ENCODE assay signal across 11 mouse cellular contexts in the genomic region with DNA sequence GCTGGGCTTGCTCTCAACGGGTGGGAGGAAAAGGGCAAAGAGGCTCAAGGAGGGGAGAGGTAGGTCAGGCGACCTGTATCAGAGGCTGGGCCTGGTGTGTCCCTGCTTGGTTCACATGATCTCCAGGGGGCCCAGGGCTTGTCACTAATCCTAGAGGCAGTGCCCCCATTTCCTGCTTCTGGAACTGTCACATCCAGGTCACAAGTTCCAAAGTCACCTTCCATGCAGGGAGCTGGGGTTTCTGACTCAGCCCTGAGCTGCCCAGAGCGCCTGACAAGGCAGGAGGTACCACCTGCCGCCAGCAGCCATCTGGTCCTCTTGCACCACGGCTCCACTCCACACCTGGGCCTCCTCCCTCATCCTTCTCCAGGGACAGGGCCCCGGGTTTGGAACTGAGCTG.
A peak's percentile ranks its signal among the peaks of the same experiment; 100 is the strongest.
DNase-seq lines count a peak whose midpoint lies in the region; ATAC-seq and TF ChIP-seq lines count a peak whose summit lies in the region.
"Had no signal": no experiment of that assay in that cellular context is flagged by ENCODE, and none has a peak within 500 bp of the region (broad histone marks: within the 10 kb centered on the region; RNA-seq: fewer than 3 reads in every experiment).

No protein-coding gene starts in this region.

- no peaks in the 10 kb centered on the region for H3K27me3 ChIP-seq in heart, embryonic 16.5 days (ENCODE audit: control insufficient read depth, insufficient read depth, low read length)
- H3K27me3 ChIP-seq in intestine, embryonic 16.5 days (replicated peaks; ENCODE audit: control insufficient read depth, insufficient read depth, low read length), result no peaks in the 10 kb centered on the region; the same call in 1 of the 2 replicates
- no peaks in the 10 kb centered on the region for H3K27me3 ChIP-seq in thymus, adult 2 months (ENCODE audit: control insufficient read depth, insufficient read depth, low read length)

- H3K36me3 ChIP-seq in heart, embryonic 16.5 days (ENCODE audit: control insufficient read depth, insufficient read depth), result no peaks in the 10 kb centered on the region
- H3K36me3 ChIP-seq in intestine, embryonic 16.5 days (ENCODE audit: control insufficient read depth, insufficient read depth, low read length), result no peaks in the 10 kb centered on the region
- no peaks in the 10 kb centered on the region for H3K36me3 ChIP-seq in thymus, adult 2 months (ENCODE audit: control insufficient read depth, insufficient read depth, low read length)

- intact Hi-C loops in heart, postnatal 14 days (cut with DNase I), result no loop called here
- intact Hi-C loops in gastrocnemius, postnatal 36 days (cut with DNase I), result no loop called here

- no peak overlapping the region for H3K4me3 ChIP-seq in heart, embryonic 16.5 days (ENCODE audit: low read length)
- no peak overlapping the region for H3K4me3 ChIP-seq in intestine, embryonic 16.5 days (ENCODE audit: low read length)
- no peak overlapping the region for H3K4me3 ChIP-seq in thymus, adult 2 months (ENCODE audit: control insufficient read depth, insufficient read depth, low read length)

- no peak for TF ChIP-seq POLR2A in thymus, adult 2 months (IDR thresholded peaks at IDR 0.05; ENCODE audit: control insufficient read depth, extremely low read depth, insufficient read depth, low read length, poor library complexity)

- no peak overlapping the region for H3K4me2 ChIP-seq in heart, embryonic 16.5 days (ENCODE audit: low read depth, low read length)
- no peak overlapping the region for H3K4me2 ChIP-seq in intestine, embryonic 16.5 days (ENCODE audit: low read depth, low read length)

- DNase-seq in heart, postnatal 14 days, result no peak
- peak; percentile 63 for DNase-seq in MN1 (ENCODE audit: low spot score)
- DNase-seq in cerebellum, postnatal 36 days, result peak; percentile 57 to 60
- no peak for DNase-seq in thymus, adult 2 months
- DNase-seq in gastrocnemius, postnatal 36 days, result no peak
- DNase-seq in thymus, postnatal 14 days, result no peak
- DNase-seq: kidney, adult 2 months; left cerebral cortex, postnatal 4 days; lung, postnatal 4 days had no signal

- no peak for ATAC-seq in heart, embryonic 16.5 days (replicated peaks; ENCODE audit: extremely low read depth, insufficient read depth, low FRiP score)
- peak; percentile 73 for ATAC-seq in intestine, embryonic 16.5 days

- H3K9ac ChIP-seq in heart, embryonic 16.5 days (ENCODE audit: low read length), result peak overlapping the region; percentile 67
- peak overlapping the region; percentile 56; the same call in 1 of the 2 replicates for H3K9ac ChIP-seq in intestine, embryonic 16.5 days (ENCODE audit: low read depth, low read length)

- peaks cover 5% of the 10 kb centered on the region for H3K9me3 ChIP-seq in heart, embryonic 16.5 days (replicated peaks; ENCODE audit: control insufficient read depth, low read length)
- no peaks in the 10 kb centered on the region for H3K9me3 ChIP-seq in intestine, embryonic 16.5 days (ENCODE audit: control insufficient read depth, low read length)

- H3K4me1 ChIP-seq in heart, embryonic 16.5 days (ENCODE audit: control insufficient read depth, insufficient read depth, low read length), result peaks cover 42% of the 10 kb centered on the region
- peaks cover 25% of the 10 kb centered on the region for H3K4me1 ChIP-seq in intestine, embryonic 16.5 days (ENCODE audit: control insufficient read depth, insufficient read depth, low read length)
- peaks cover 7% of the 10 kb centered on the region for H3K4me1 ChIP-seq in thymus, adult 2 months (replicated peaks; ENCODE audit: control insufficient read depth, insufficient read depth, low read length)

- TF ChIP-seq CTCF in thymus, adult 2 months (IDR thresholded peaks at IDR 0.05; ENCODE audit: borderline replicate concordance, control insufficient read depth, extremely low read depth, insufficient read depth, low read length, poor library complexity), result no peak

- WGBS in heart, embryonic 16.5 days, result 31% methylated on average over 6 of the region's 6 CpGs
- WGBS in intestine, embryonic 16.5 days, result 51% methylated on average over 6 of the region's 6 CpGs
- WGBS in thymus, adult 2 months, result 36% methylated on average over 6 of the region's 6 CpGs

- H3K27ac ChIP-seq in heart, embryonic 16.5 days (ENCODE audit: low read length), result peak overlapping the region; percentile 97
- H3K27ac ChIP-seq in intestine, embryonic 16.5 days (ENCODE audit: low read length), result peak overlapping the region; percentile 81
- no peak overlapping the region for H3K27ac ChIP-seq in thymus, adult 2 months (ENCODE audit: control insufficient read depth, insufficient read depth, low read length)

Comparison
In these comparisons a context has a peak if more than half of its experiments do, and no peak if none do; other contexts are left out.
1. DNase-seq: peak in MN1 (single experiment) and cerebellum, postnatal 36 days (2 of 2); none in heart, postnatal 14 days (0 of 2), thymus, adult 2 months (single experiment), gastrocnemius, postnatal 36 days (0 of 2) and thymus, postnatal 14 days (single experiment).